ENCODE assay signal across 10 mouse cellular contexts in the genomic region with DNA sequence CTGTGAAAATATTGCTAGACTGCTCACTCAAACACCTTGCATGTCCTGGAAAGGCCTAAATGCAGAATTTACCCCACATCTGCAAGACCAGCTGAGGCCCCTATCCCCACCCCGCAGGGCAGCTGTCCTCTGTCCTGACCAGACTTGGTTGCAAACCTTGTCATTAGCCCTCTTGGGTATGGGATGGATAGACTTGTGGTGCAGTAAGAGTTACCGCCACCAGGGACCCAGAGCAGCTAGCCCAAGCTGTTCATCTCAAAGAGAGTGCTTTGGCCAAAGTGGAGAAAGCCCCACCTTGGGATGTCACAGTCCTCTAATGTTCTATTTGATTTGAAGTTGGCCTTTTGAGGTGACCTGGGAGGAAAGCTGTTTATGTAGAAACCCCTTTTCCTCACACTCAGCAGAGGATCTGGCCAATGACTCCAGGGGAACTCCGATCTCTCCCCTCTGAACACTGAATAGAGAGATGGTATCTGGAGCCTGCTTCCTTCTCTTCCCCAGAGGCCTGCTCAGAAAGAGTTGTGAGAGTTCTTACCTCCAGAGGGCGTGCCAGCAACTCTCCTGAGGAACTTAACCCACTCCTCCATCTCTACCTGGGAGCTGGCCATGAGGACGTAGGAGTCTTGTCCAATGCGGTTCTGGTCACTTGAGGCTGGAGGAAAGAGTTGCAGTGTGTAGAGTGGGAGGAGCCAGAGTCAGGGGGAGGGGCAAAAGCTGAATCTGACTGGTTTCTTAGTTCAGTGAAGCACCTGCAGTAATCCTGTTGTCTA. TPM values are rescaled to one million over a fixed set of nuclear protein-coding genes. Genes with fewer than 3 reads are reported as not detected.
A peak's percentile ranks its signal among the peaks of the same experiment; 100 is the strongest.
DNase-seq lines count a peak whose midpoint lies in the region; ATAC-seq and TF ChIP-seq lines count a peak whose summit lies in the region.
"Had no signal": no experiment of that assay in that cellular context is flagged by ENCODE, and none has a peak within 500 bp of the region (broad histone marks: within the 10 kb centered on the region; RNA-seq: fewer than 3 reads in every experiment).

No protein-coding gene starts in this region.

- no peaks in the 10 kb centered on the region for H3K9me3 ChIP-seq in CH12.LX (replicated peaks; ENCODE audit: low read length)
- H3K9me3 ChIP-seq: limb, embryonic 12.5 days had no signal

- ATAC-seq in megakaryocyte progenitor cell, adult 5-6 weeks (replicated peaks; ENCODE audit: poor library complexity) = peak; percentile 66

- TF ChIP-seq CTCF in gastrocnemius, adult 2 months (IDR thresholded peaks at IDR 0.05) = peak; percentile 31; the same call in 1 of the 2 replicates
- peak in 1 of 2 experiments; percentile 51; a peak in 2 of 4 replicates for TF ChIP-seq CTCF in CH12.LX (conservative IDR thresholded peaks at IDR 0.05 in 1 of 2, IDR thresholded peaks at IDR 0.05 in 1 of 2; ENCODE audit: low read depth in 2 of 2, low read length in 2 of 2)

- H3K27me3 ChIP-seq in CH12.LX (replicated peaks) = no peaks in the 10 kb centered on the region

- no peak for TF ChIP-seq POLR2A in CH12.LX (IDR thresholded peaks at IDR 0.05; ENCODE audit: low read depth, low read length)

- peak; percentile 22 for TF ChIP-seq RAD21 in CH12.LX (IDR thresholded peaks at IDR 0.05; ENCODE audit: low read depth, low read length)

- peaks cover 45 to 90% of the 10 kb centered on the region in 2 experiments for H3K36me3 ChIP-seq in CH12.LX (replicated peaks in 1 of 2; ENCODE audit: control insufficient read depth in 1 of 2, insufficient read depth in 1 of 2, low read length in 1 of 2)
- H3K36me3 ChIP-seq: limb, embryonic 12.5 days had no signal

- dilution Hi-C loops in CH12.LX (cut with MboI; ENCODE audit: extremely low pct_ligation_motif_present, extremely low pct_unique_long_range_greater_than_20kb, low sequenced_read_pairs) = no loop called here

- H3K4me2 ChIP-seq in CH12.LX (ENCODE audit: insufficient read depth, low read depth, poor library complexity, severe bottlenecking) = no peak overlapping the region
- H3K4me2 ChIP-seq: limb, embryonic 12.5 days had no signal

- no peak for TF ChIP-seq EP300 in CH12.LX (IDR thresholded peaks at IDR 0.05; ENCODE audit: low read length)

- H3K27ac ChIP-seq in gastrocnemius, adult 2 months = no peak overlapping the region
- no peak overlapping the region for H3K27ac ChIP-seq in CH12.LX (ENCODE audit: insufficient read depth, low read depth)
- H3K27ac ChIP-seq: limb, embryonic 12.5 days had no signal

- H3K79me2 ChIP-seq in CH12.LX (replicated peaks; ENCODE audit: control insufficient read depth, extremely low read depth, insufficient read depth, poor library complexity, severe bottlenecking) = no peaks in the 10 kb centered on the region

- no peak overlapping the region for H3K9ac ChIP-seq in CH12.LX (ENCODE audit: insufficient read depth, low read depth)
- H3K9ac ChIP-seq: limb, embryonic 12.5 days had no signal

- DNase-seq in gastrocnemius, adult 2 months = no peak
- no peak for DNase-seq in gastrocnemius, adult 18-20 months (ENCODE audit: low spot score)
- DNase-seq in CH12.LX (ENCODE audit: extremely low read depth) = no peak
- peak; percentile 11 to 27 for DNase-seq in kidney, adult 8-10 months
- no peak for DNase-seq in right cerebral cortex, postnatal 14 days
- no peak for DNase-seq in yolk sac, embryonic 10.5 days (ENCODE audit: low spot score)
- no peak for DNase-seq in frontal cortex, adult 2 months (ENCODE audit: extremely low spot score in 1 of 2, low spot score in 1 of 2)

- intact Hi-C loops in gastrocnemius, adult 2 months (cut with DNase I) = no loop called here

- no peak overlapping the region for H3K4me3 ChIP-seq in gastrocnemius, adult 2 months
- no peak overlapping the region for H3K4me3 ChIP-seq in CH12.LX (replicated peaks in 1 of 3; ENCODE audit: low read depth in 2 of 3, low read length in 2 of 3, poor library complexity in 1 of 3)
- H3K4me3 ChIP-seq: limb, embryonic 12.5 days had no signal

- H3K4me1 ChIP-seq in CH12.LX (ENCODE audit: control insufficient read depth in 1 of 2, insufficient read depth in 2 of 2) = peaks cover 0 to 5% of the 10 kb centered on the region in 2 experiments; a peak in 1 of 4 replicates

- in situ Hi-C loops in CH12.LX (cut with MboI; ENCODE audit: low pct_ligation_motif_present, low pct_unique_long_range_greater_than_20kb, low sequenced_read_pairs) = no loop called here

TF ChIP-seq in CH12.LX, 34 proteins besides CTCF, POLR2A, EP300 and RAD21:
- TF ChIP-seq SMC3 (IDR thresholded peaks at IDR 0.05; ENCODE audit: low read depth, low read length) (peak; percentile 56), NELFE (IDR thresholded peaks at IDR 0.05; ENCODE audit: low read depth, low read length) (no peak), MEF2A (IDR thresholded peaks at IDR 0.05; ENCODE audit: borderline replicate concordance, low read depth, low read length) (no peak)

RNA-seq across cellular contexts. Expression of a gene that starts 45.2 kb away (rescaled TPM):
- total RNA-seq in gastrocnemius, adult 2 months (2021) = 1 to 10 TPM in 1 of 2 experiments, under 1 TPM in 1; 0.69 to 1.3 TPM
- under 1 TPM; 0.57 to 0.87 TPM for total RNA-seq in gastrocnemius, adult 18-20 months (2021)
- total RNA-seq in CH12.LX (2012; rRNA removed) (9.3 and 11.7 TPM in 2 replicates), CH12.LX (2014; rRNA removed) (11.2 and 12.5 TPM in 2 replicates)
- polyA plus RNA-seq in CH12.LX (2012; ENCODE audit: insufficient read length, low read depth) = 16.5 TPM in 2 replicates
- total RNA-seq in megakaryocyte progenitor cell, adult 5-6 weeks (2015) = 7.0 and 11.0 TPM in 2 replicates
- total RNA-seq in megakaryocyte progenitor cell, adult 5-6 weeks (2017) = 23.0 and 30.6 TPM in 2 replicates
- 3.4 and 3.5 TPM in 2 replicates for polyA plus RNA-seq in frontal cortex, adult 2 months (2012; rRNA removed)

RNA-seq across cellular contexts. Expression of a gene that starts 59.0 kb away (rescaled TPM):
- total RNA-seq in gastrocnemius, adult 2 months (2021) = not detected
- total RNA-seq in gastrocnemius, adult 18-20 months (2021) = not detected
- total RNA-seq in CH12.LX (2012; rRNA removed) (not detected in 2 replicates), CH12.LX (2014; rRNA removed) (not detected in 2 replicates)
- not detected in 2 replicates for polyA plus RNA-seq in CH12.LX (2012; ENCODE audit: insufficient read length, low read depth)
- not detected in 2 replicates for total RNA-seq in megakaryocyte progenitor cell, adult 5-6 weeks (2015)
- not detected in 2 replicates for total RNA-seq in megakaryocyte progenitor cell, adult 5-6 weeks (2017)
- polyA plus RNA-seq in frontal cortex, adult 2 months (2012; rRNA removed) = not detected in 2 replicates
- polyA plus RNA-seq: limb, embryonic 12.5 days; stomach, embryonic 16.5 days had no signal

Comparison
In these comparisons a context has a peak if more than half of its experiments do, and no peak if none do; other contexts are left out.
1. DNase-seq: peak in kidney, adult 8-10 months (2 of 2); none in gastrocnemius, adult 2 months (single experiment), gastrocnemius, adult 18-20 months (single experiment), CH12.LX (single experiment), right cerebral cortex, postnatal 14 days (single experiment), yolk sac, embryonic 10.5 days (single experiment) and frontal cortex, adult 2 months (0 of 2).